Mouse (Mus musculus) CD8-positive naive resting alpha-beta T cell, adult 2 months (primary cell): ENCODE results near the gene Fam167b.
A peak's percentile ranks its signal among the peaks of the same experiment; 100 is the strongest.

Source experiments
- DNase-seq, 2 experiments: peaks; one replicate each; pipeline ENCODE4 v3.0.0; 2022; ENCODE audit warnings: low read depth in 2 of 2, low spot score in 2 of 2

The Fam167b gene

GRCm38 (mm10) chr4:129608426-129609025, 30.2 kb upstream of the Fam167b start:
- peak; percentile 78 to 84 for DNase-seq

GRCm38 (mm10) chr4:129600233-129601158, 22.1 kb upstream of the Fam167b start, which contains the start of the genes Eif3i and Tmem234:
Gene Eif3i, minus strand, starts transcription at chr4:129600648.
Gene Tmem234, plus strand, starts transcription at chr4:129600668.
- peak; percentile 78 to 82 for DNase-seq

GRCm38 (mm10) chr4:129588865-129589264, 10.5 kb upstream of the Fam167b start:
- DNase-seq = no peak

GRCm38 (mm10) chr4:129586943-129587342, 8.6 kb upstream of the Fam167b start:
- DNase-seq = no peak

GRCm38 (mm10) chr4:129585773-129586172, 7.4 kb upstream of the Fam167b start:
- DNase-seq = no peak

- DNase-seq = peak; percentile 83 to 89
Observed at GRCm38 (mm10) chr4:129584884-129585608, 6.7 kb upstream of the Fam167b start.

- no peak for DNase-seq
Observed at GRCm38 (mm10) chr4:129584370-129584769, 6.0 kb upstream of the Fam167b start.

- DNase-seq = no peak
Observed at GRCm38 (mm10) chr4:129582251-129582650, 3.9 kb upstream of the Fam167b start.

- DNase-seq = no peak
Observed at GRCm38 (mm10) chr4:129580347-129580746, 2.0 kb upstream of the Fam167b start.

GRCm38 (mm10) chr4:129577688-129578087, 661 bp downstream of the Fam167b start:
- DNase-seq = no peak

GRCm38 (mm10) chr4:129576863-129577491, 1.4 kb downstream of the Fam167b start:
- DNase-seq = peak; percentile 49 to 61

GRCm38 (mm10) chr4:129575171-129575844, 3.0 kb downstream of the Fam167b start:
- peak; percentile 82 to 91 for DNase-seq

- peak; percentile 69 to 71 for DNase-seq
Observed at GRCm38 (mm10) chr4:129573430-129573829, 4.9 kb downstream of the Fam167b start, which contains the start of gene Lck. Gene Lck, minus strand, starts transcription at chr4:129573641.

- DNase-seq = no peak
Observed at GRCm38 (mm10) chr4:129573093-129573370, 5.3 kb downstream of the Fam167b start.

GRCm38 (mm10) chr4:129572236-129573092, 5.9 kb downstream of the Fam167b start:
- DNase-seq = no peak

GRCm38 (mm10) chr4:129571551-129572084, 6.7 kb downstream of the Fam167b start:
- no peak for DNase-seq

- DNase-seq = peak; percentile 42 to 52
Observed at GRCm38 (mm10) chr4:129570028-129570427, 8.3 kb downstream of the Fam167b start.

- no peak for DNase-seq
Observed at GRCm38 (mm10) chr4:129568366-129568765, 10.0 kb downstream of the Fam167b start.

GRCm38 (mm10) chr4:129565139-129565538, 13.2 kb downstream of the Fam167b start:
- DNase-seq = no peak
